Mouse (Mus musculus) intestine, embryonic 14.5 days (tissue): ENCODE data around the gene Ociad2. TPM values are rescaled to one million over a fixed set of nuclear protein-coding genes. Genes with fewer than 3 reads are reported as not detected.
A peak's percentile ranks its signal among the peaks of the same experiment; 100 is the strongest.
"Not testable (repeated sequence)": the region's sequence is repeated elsewhere in the genome, so short reads cannot be mapped to it uniquely, and the experiment has no call there.

Experiments used
- ATAC-seq: fragments of 200-750 bp; cut with Nextera tagmentation; replicated peaks from 2 replicates; pipeline ENCODE4 v1.8.0; 2017; ENCODE audit warnings: low read depth, moderate number of reproducible peaks, moderate TSS enrichment, moderate library complexity; ENCODE audit not compliant: low FRiP score, low TSS enrichment
- DNase-seq: peaks from one replicate; pipeline ENCODE4 v3.0.0-alpha.2; 2018; ENCODE audit warnings: low spot score
- H3K27ac ChIP-seq: fragments of 300-500 bp; sonication (generic); 2 replicates; pipeline ENCODE4 v1.5.1; 2014; ENCODE audit warnings: low read depth, mild to moderate bottlenecking, control low read depth
- H3K27me3 ChIP-seq: fragments of 300-500 bp; sonication (generic); replicated peaks from 2 replicates; pipeline ENCODE4 v1.6.1; 2014; ENCODE audit warnings: low read length, control low read depth; ENCODE audit not compliant: control insufficient read depth, insufficient read depth
- H3K36me3 ChIP-seq: fragments of 300-500 bp; sonication (generic); 2 replicates; pipeline ENCODE4 v1.6.1; 2014; ENCODE audit warnings: low read length, control low read depth; ENCODE audit not compliant: control insufficient read depth, insufficient read depth
- H3K4me1 ChIP-seq: fragments of 300-500 bp; sonication (generic); replicated peaks from 2 replicates; pipeline ENCODE4 v1.6.1; 2014; ENCODE audit warnings: low read length, control low read depth, mixed read lengths; ENCODE audit not compliant: control insufficient read depth, insufficient read depth
- H3K4me2 ChIP-seq: fragments of 300-500 bp; sonication (generic); 2 replicates; pipeline ENCODE4 v1.6.1; 2014; ENCODE audit warnings: low read length
- H3K4me3 ChIP-seq: fragments of 300-500 bp; sonication (generic); 2 replicates; pipeline ENCODE4 v1.5.1; 2014; ENCODE audit warnings: low read depth, low read length, control low read depth, mixed read lengths
- H3K9ac ChIP-seq: fragments of 300-500 bp; sonication (generic); 2 replicates; pipeline ENCODE4 v1.6.1; 2014; ENCODE audit warnings: mild to moderate bottlenecking, low read length
- H3K9me3 ChIP-seq: fragments of 300-500 bp; sonication (generic); 2 replicates; pipeline ENCODE4 v1.6.1; 2016; ENCODE audit warnings: low read length, control low read depth; ENCODE audit not compliant: control insufficient read depth
- WGBS: fragments of 180-500 bp; shearing (Covaris S2); extraction: QIAGEN DNeasy Blood & Tissue Kit; methylation state at CpG from one replicate; pipeline ENCODE4 v1.1.7; 2014; 5-methylcytosine and 5-hydroxymethylcytosine counted together
- polyA plus RNA-seq: library from polyadenylated mRNA; unstranded; fragments of >200 nt; fragmentation: Nextera tagmentation; extraction: Ambion mirVana; gene quantifications from 2 replicates; pipeline ENCODE4 v1.2.1, GENCODE M21; 2014

Ociad2 gene
- polyA plus RNA-seq, 1 experiment from 2014 or later = 131 TPM

GRCm38 (mm10) chr5:73324526-73325170 is 16.2 kb downstream of the Ociad2 start:
- ATAC-seq = no peak

GRCm38 (mm10) chr5:73323602-73324001 is 17.2 kb downstream of the Ociad2 start:
- Histone ChIP-seq H3K9ac (no peak overlapping the region), H3K27me3 (no peaks in the 10 kb centered on the region), H3K36me3 (no peaks in the 10 kb centered on the region), H3K27ac (no peak overlapping the region), H3K9me3 (no peaks in the 10 kb centered on the region), H3K4me3 (no peak overlapping the region), H3K4me1 (no peaks in the 10 kb centered on the region), H3K4me2 (no peak overlapping the region)
- WGBS = 75% methylated on average over 5 of the region's 5 CpGs
- no peak for DNase-seq
- no peak for ATAC-seq

More at GRCm38 (mm10) chr5:73324526-73325170, 16.2 kb downstream of the Ociad2 start:
- 53% methylated on average over 8 of the region's 8 CpGs for WGBS
- H3K4me3 ChIP-seq = no peak overlapping the region
- H3K4me1 ChIP-seq = no peaks in the 10 kb centered on the region
- no peaks in the 10 kb centered on the region for H3K36me3 ChIP-seq
- no peak overlapping the region for H3K9ac ChIP-seq
- no peaks in the 10 kb centered on the region for H3K27me3 ChIP-seq
- no peaks in the 10 kb centered on the region for H3K9me3 ChIP-seq
- no peak for DNase-seq
- no peak overlapping the region for H3K27ac ChIP-seq
- no peak overlapping the region for H3K4me2 ChIP-seq

- WGBS = 93% methylated on average over 1 of the region's 1 CpGs
- H3K4me2 ChIP-seq, DNase-seq: not testable (repeated sequence)
These were observed 18.1 kb downstream of the Ociad2 start for GRCm38 (mm10) chr5:73322684-73323083.

GRCm38 (mm10) chr5:73319306-73319705 is 21.5 kb downstream of the Ociad2 start:
- Histone ChIP-seq H3K9me3 (no peaks in the 10 kb centered on the region), H3K27ac (no peak overlapping the region), H3K4me3 (no peak overlapping the region), H3K4me1 (no peaks in the 10 kb centered on the region), H3K9ac (no peak overlapping the region), H3K4me2 (no peak overlapping the region), H3K36me3 (peaks cover 24% of the 10 kb centered on the region), H3K27me3 (no peaks in the 10 kb centered on the region)
- ATAC-seq (no peak), DNase-seq (no peak)
- WGBS = 91% methylated on average over 5 of the region's 5 CpGs

More at GRCm38 (mm10) chr5:73322684-73323083, 18.1 kb downstream of the Ociad2 start:
- H3K9me3 ChIP-seq, H3K27ac ChIP-seq, ATAC-seq, H3K4me3 ChIP-seq, H3K36me3 ChIP-seq, H3K9ac ChIP-seq, H3K4me1 ChIP-seq, H3K27me3 ChIP-seq: not testable (repeated sequence)

- H3K27me3 ChIP-seq = no peaks in the 10 kb centered on the region
- H3K9me3 ChIP-seq = no peaks in the 10 kb centered on the region
- no peaks in the 10 kb centered on the region for H3K4me1 ChIP-seq
- DNase-seq (peak; percentile 42), ATAC-seq (no peak)
- H3K36me3 ChIP-seq = peaks cover 70% of the 10 kb centered on the region
- H3K4me3 ChIP-seq = no peak overlapping the region
- WGBS = 91% methylated on average over 2 of the region's 2 CpGs
- no peak overlapping the region for H3K9ac ChIP-seq
- no peak overlapping the region for H3K27ac ChIP-seq
- H3K4me2 ChIP-seq = no peak overlapping the region
These were observed 26.2 kb downstream of the Ociad2 start for GRCm38 (mm10) chr5:73314654-73315053.

DNA sequence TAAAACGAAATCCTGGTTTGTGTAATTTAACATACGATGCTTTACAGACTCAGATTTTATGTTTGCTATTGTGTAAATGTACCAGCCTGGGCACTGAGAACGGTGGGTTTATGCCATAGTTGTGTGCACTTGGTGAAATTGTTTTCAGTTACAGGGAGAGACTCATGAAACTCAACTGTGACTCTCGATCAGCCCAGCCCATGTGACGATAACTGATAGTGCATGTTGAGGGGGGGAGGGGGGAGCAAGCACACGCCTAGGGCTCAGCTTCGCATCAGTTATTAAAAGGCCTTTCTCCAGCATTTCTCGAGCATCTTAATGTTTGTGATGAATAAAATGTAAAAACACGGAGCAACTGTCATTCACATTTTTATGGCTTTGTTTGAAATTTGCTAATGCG is 27.2 kb downstream of the Ociad2 start:
- ATAC-seq (no peak), DNase-seq (peak; percentile 38)
- Histone ChIP-seq H3K36me3 (peaks cover 80% of the 10 kb centered on the region), H3K27ac (no peak overlapping the region), H3K9ac (no peak overlapping the region), H3K4me2 (no peak overlapping the region), H3K4me1 (no peaks in the 10 kb centered on the region), H3K4me3 (no peak overlapping the region), H3K27me3 (no peaks in the 10 kb centered on the region), H3K9me3 (no peaks in the 10 kb centered on the region)
- 89% methylated on average over 10 of the region's 10 CpGs for WGBS

GRCm38 (mm10) chr5:73311458-73311857 is 29.4 kb downstream of the Ociad2 start:
- Histone ChIP-seq H3K9me3 (no peaks in the 10 kb centered on the region), H3K36me3 (peaks cover 95% of the 10 kb centered on the region), H3K27ac (no peak overlapping the region), H3K4me3 (no peak overlapping the region), H3K4me1 (no peaks in the 10 kb centered on the region), H3K4me2 (no peak overlapping the region), H3K9ac (no peak overlapping the region), H3K27me3 (no peaks in the 10 kb centered on the region)
- DNase-seq (peak; percentile 51), ATAC-seq (no peak)
- WGBS = 90% methylated on average over 5 of the region's 5 CpGs

DNA sequence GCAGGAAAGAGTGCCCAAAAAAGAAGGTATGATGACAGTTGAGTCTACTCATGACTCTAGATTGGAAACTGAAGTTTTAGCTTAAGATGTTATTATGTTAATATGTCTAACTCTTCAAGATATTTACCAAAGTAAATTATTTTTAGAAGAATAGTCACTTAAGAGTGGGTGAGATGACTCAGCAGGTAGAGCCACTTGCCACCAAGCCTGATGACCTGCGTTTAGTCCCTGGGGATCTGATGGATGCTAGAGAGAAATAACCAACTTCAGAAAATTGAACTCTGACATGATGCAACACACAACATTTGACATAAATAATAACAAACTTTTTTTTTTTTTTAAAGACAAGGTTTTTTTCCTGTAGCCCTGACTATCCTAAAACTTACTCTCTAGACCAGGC is 30.4 kb downstream of the Ociad2 start:
- H3K27me3 ChIP-seq = no peaks in the 10 kb centered on the region
- DNase-seq (no peak), ATAC-seq (no peak)
- no peaks in the 10 kb centered on the region for H3K4me1 ChIP-seq
- no peak overlapping the region for H3K4me2 ChIP-seq
- peaks cover 94% of the 10 kb centered on the region for H3K36me3 ChIP-seq
- WGBS = 91% methylated on average over 1 of the region's 1 CpGs
- H3K4me3 ChIP-seq = no peak overlapping the region
- no peak overlapping the region for H3K27ac ChIP-seq
- H3K9me3 ChIP-seq = no peaks in the 10 kb centered on the region
- H3K9ac ChIP-seq = no peak overlapping the region

DNA sequence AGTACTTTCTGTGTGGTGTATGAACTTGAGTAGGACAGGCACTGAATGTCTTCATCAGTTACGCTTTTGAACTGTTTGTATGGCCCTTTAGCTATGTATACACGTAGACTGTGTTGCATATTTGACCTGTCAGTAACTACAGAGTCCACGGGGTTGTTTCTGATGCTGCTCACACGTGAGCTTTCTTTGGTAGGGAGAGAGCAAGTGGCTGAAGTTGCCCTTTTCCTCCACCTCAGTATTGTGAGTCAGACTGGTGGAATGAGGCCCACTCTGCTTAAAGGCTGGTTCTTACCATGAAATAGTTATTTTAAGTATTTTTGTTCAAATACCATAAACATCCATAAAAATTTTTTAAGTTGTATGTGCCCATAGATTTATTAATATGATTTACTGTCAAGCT is 31.3 kb downstream of the Ociad2 start:
- no peak overlapping the region for H3K4me3 ChIP-seq
- no peak for ATAC-seq
- no peak overlapping the region for H3K4me2 ChIP-seq
- no peak for DNase-seq
- H3K9ac ChIP-seq = no peak overlapping the region
- H3K36me3 ChIP-seq = peaks cover 97% of the 10 kb centered on the region
- WGBS = 86% methylated on average over 4 of the region's 4 CpGs
- H3K27ac ChIP-seq = no peak overlapping the region
- H3K4me1 ChIP-seq = no peaks in the 10 kb centered on the region
- no peaks in the 10 kb centered on the region for H3K9me3 ChIP-seq
- H3K27me3 ChIP-seq = no peaks in the 10 kb centered on the region
